Mouse (Mus musculus): ENCODE results near the gene 1700020N01Rik.

The 1700020N01Rik gene

GRCm38 (mm10) chr10:21592896-21593380 is at the start of gene 1700020N01Rik:
Gene 1700020N01Rik, plus strand, starts transcription at chr10:21593145.
- DNase-seq, result no peak

DNA sequence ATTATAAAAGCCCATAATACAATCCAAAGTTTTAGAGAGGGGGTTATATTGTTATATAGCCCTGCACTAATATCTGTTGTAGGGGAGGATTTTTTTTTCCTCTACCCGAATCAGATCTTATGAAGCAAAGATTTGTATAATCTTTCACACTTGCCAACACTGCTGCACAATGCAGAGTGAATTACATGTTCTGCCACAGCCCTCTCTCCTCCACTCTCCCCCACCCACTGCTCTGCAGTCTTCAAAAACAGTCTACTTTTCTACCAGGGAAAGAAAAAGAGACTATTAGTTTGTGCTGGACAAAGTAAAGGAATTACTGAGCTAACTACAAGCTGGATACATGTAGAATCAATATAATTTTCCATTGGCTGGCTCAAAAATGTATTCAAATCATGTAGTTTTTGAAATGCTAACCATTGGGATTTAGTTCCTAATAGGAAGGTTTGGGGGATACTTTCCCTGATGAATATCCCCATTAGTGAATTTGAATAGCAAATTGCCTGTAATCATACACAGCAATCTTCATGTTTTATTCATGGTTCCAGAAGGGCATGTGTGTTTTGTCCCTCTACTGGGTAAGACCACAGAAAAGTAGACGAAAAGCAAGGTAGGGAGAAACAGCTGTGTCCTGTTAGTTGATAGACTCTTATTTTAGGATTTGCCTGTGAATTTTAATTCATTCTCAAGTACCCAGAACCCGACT is 49.2 kb upstream of the 1700020N01Rik start:
- no peak for DNase-seq

DNA sequence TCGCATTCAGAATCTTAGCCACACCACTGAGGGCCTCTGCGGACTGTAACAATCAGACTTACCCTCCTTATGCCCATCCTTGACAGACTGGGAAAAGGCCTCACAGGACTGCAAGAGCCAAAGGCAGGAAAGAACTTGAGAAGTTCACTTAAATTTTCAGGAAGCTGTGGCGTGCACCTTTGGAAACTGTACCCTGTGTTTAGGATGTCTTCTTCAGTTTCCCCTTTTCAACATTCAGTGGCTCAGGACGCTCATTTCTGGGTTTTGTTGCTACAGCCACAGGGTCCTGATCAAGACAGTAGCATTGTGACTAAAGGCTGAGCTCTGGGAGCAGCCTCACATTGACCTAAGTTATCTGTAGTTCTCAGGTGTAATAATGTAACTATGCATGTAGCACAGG is 48.2 kb upstream of the 1700020N01Rik start:
- no peak for DNase-seq

DNA sequence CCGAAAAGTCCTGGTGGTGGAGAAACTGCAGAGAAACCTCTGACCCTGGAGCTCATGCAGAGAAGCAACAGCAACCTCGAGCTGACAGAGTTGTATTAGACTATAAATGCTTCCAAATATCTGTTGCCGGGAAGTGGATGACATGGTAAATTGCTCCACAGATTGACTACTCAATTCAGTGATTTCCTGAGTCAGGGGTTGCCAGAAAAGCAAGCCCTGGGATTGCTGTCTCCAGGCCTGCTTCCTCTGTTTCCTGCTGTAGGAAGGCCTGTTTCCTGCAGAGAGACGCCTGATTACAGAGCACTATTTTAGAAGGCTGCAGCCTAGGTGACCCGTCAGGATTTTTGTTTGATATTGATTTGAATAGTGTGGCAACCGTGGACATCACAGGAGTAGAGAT is 47.5 kb upstream of the 1700020N01Rik start:
- DNase-seq, result peak; percentile 77

- DNase-seq, result no peak
These were observed 44.0 kb upstream of the 1700020N01Rik start for GRCm38 (mm10) chr10:21548871-21549505.

- no peak for DNase-seq
These were observed 39.8 kb upstream of the 1700020N01Rik start for GRCm38 (mm10) chr10:21552967-21553682.

GRCm38 (mm10) chr10:21553683-21554035 is 39.3 kb upstream of the 1700020N01Rik start:
- peak; percentile 26 for DNase-seq

- no peak for DNase-seq
These were observed 37.9 kb upstream of the 1700020N01Rik start for GRCm38 (mm10) chr10:21554896-21555580.

GRCm38 (mm10) chr10:21559769-21560168 is 33.2 kb upstream of the 1700020N01Rik start:
- DNase-seq, result no peak

DNA sequence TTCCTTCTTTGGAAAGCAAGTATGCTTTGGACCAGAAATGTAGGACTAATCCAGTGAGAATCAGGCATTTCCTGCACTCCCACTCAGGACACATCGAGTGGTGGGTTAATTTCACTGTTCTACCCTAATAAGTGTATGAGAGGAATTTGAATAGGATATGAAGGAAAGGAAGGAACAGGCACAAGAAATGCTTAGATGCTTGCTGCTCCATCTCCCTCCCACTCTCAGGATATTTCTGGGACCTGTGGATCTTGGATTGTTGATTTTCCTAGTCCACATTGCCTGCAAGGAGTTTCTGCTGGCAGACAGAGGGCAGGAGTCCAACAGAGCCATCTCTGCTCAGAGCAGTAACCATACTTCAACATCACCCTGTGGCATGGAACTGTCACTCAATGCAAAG is 31.8 kb upstream of the 1700020N01Rik start:
- DNase-seq, result no peak

GRCm38 (mm10) chr10:21563446-21563845 is 29.5 kb upstream of the 1700020N01Rik start:
- no peak for DNase-seq

DNA sequence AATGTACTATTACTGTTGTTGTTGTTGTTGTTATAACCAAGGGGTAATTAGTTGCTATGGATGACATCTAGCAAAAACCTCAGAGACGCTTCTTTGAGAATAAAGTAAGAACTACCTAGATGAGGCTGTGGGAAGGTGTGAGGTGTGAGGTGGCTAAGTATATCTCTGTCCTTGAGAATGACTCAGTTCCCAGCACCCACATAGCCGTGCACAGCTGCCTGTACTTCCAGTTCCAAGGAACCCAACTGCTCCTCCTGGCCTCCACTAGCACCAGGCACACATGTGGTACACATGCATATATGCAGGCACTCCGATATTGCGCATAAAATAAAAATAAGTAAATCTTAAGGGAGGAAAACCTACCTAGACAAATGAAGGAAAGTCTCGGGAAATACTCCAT is 28.8 kb upstream of the 1700020N01Rik start:
- no peak for DNase-seq

DNA sequence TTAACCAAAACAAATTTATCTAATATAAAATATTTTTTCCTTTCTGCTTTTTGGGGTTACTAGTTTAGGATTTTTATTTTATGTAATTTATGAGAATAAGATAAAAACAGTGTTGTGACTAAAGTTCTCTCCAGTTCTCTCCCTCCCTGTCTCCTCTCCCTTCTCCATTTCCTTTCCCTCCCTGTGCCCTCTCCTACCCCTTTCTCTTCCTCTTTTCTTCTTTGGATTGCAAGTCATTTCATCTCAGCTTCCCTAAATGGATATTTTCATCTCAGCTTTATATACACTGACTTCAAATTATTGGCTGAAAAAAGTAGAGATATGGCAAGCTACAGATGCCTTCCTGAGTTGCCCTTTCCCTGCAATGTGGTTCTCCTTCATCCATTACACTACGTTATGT is 26.9 kb upstream of the 1700020N01Rik start:
- DNase-seq, result no peak

DNA sequence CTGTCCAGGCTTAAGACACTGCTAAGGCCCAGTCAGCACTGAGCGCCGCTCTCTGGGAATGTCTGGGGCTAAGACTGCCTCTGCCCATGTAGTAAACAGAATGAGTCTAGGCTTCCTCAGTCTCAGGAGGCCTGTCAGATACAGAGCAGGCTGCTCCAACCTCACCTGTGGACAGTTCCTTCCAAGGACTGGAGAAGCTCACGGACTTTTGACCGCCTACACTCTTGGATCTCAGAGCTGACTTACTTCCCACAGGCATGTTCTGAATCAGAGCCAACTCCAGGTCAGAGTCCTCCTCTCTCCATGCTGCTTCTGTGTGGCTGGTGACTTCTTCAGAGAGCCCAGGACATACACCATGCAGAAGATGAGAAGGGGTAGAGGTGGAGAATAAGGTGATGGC is 21.3 kb upstream of the 1700020N01Rik start:
- no peak for DNase-seq

- DNase-seq, result peak; percentile 26
These were observed 19.2 kb upstream of the 1700020N01Rik start for GRCm38 (mm10) chr10:21573713-21574112.

GRCm38 (mm10) chr10:21575806-21576378 is 17.1 kb upstream of the 1700020N01Rik start:
- DNase-seq, result no peak

- DNase-seq, result no peak
These were observed 15.1 kb upstream of the 1700020N01Rik start for GRCm38 (mm10) chr10:21577798-21578197.

DNA sequence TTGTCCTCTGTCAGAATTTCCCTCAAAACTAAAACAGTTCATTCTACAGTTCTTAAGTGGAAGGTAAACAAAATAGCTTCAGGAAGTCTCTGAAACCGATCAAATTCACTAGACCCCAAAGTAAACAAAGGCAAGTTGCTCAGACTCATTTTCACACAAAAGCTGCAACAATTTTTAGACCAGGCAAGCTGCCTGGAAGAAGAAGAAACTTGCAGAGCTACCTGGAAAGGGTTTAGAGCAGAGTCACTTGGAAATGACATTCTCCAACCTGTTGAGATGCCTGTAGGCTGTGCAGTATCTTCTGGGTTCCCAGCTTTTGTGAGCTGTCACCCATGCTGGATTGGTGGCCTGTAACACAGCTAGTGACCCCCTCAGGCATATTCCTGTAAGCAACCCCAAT is 11.4 kb upstream of the 1700020N01Rik start:
- no peak for DNase-seq

DNA sequence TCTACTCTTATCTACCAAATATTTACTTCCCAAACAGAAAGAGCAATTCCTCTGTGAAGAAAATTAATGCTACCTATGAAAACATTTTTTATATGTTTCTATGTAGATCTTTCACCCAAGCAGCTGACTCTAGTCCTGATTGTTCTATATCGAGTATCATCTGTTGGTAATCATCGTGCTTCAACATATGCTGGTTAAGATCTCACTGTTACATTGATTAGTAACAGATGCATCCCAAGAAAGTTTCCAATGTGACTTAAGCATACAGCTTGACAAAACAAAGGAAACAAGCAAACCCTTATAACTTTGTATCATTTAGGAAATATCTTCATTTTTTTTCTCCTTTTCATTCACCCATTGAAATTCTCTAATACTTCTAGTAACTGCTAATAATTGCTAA is 5.9 kb upstream of the 1700020N01Rik start:
- no peak for DNase-seq

DNA sequence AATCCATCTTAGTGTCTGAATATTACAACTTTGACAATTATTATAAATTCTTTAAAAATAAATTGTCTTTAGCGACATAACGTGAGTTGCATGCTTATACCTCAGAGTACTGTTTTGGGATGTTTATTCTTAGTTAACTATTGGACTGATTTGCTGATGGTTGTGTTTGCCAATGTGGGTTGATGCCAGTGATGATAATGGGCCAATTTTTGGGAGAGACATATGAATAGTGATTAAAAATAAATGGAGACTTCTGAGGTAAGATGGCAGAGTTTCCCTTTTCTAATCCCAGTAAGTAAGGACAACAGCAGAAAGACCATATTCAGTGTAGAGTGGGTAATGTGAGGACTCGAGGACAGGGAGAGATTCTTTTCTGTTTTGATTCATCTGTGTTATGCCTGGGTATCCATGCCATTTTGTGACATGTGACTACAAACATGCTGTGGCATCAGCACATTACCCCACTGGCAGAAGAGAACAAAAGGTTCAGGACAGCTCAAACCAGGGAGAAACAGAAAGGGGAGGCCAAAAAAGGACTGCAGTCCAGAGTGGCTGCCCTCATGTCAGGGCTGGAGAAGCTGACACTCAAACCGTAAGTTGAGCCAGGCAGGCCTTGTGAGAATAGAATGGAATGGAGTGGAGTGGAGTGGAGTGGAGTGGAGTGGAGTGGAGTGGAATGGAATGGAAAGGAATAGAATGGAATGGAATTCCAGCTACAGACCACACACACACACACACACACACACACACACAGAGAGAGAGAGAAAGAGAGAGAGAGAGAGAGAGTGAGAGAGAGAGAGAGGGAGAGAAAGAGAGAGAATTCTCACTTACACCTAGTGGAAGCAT is 4.7 kb upstream of the 1700020N01Rik start:
- peak; percentile 44 for DNase-seq

DNA sequence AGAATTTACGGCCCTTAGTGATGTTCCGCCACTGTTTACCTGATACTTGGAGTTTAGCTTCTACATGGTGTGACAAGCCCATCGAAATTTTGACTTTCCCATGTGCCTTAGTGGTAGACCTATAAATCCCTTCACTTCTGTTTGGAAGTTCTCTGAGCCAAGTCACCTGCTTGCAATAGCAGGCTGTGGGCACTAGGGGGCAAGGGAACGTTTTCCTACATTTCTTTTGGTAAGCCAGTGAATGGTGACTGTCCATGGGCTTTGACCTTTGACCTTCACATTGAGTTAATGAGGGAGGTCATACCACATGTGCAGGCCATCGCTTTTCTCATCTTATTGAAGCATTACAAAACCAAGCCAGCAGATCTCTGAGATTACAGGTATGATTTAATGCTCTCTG is 8.0 kb downstream of the 1700020N01Rik start:
- peak; percentile 88 for DNase-seq

- no peak for DNase-seq
These were observed 11.5 kb downstream of the 1700020N01Rik start for GRCm38 (mm10) chr10:21604476-21604875.
